In the genomic region with DNA sequence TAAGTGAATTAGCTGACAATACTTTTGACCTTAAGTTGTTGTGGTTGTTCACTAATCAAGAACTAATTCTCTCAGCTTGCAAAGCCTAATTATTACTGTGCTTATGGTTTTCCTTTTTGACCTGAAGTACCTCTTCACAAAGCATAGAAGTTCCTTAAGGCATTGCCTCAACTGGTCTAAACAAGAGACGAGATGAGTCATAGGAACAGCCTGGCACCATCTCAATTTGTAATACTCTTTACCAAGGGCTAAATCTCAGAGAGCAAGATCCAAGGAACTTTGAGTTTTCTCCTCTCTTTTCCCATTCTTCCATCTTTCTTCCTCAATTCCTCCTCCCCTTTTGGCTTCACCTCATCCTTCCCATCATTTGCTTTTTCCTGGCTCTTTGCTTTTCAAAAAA, we compare ENCODE assay signal across 7 mouse cellular contexts.
"Had no signal": no experiment of that assay in that cellular context is flagged by ENCODE, and none has a peak within 500 bp of the region (broad histone marks: within the 10 kb centered on the region; RNA-seq: fewer than 3 reads in every experiment).

No protein-coding gene starts in this region.

- DNase-seq: liver, postnatal 0 days; lung, embryonic 14.5 days; lung, postnatal 14 days; right cerebral cortex, postnatal 14 days; thymus, adult 2 months; thymus, postnatal 25 days; thymus, postnatal 4 days had no signal
